ENCODE assay signal across 20 mouse cellular contexts in genomic region chr9:60926301-60926700, GRCm38 (mm10).
DNase-seq lines count a peak whose midpoint lies in the region; ATAC-seq and TF ChIP-seq lines count a peak whose summit lies in the region.
"Had no signal": no experiment of that assay in that cellular context is flagged by ENCODE, and none has a peak within 500 bp of the region (broad histone marks: within the 10 kb centered on the region; RNA-seq: fewer than 3 reads in every experiment).

No protein-coding gene starts in this region.

- H3K9me3 ChIP-seq in lung, embryonic 14.5 days (ENCODE audit: low read depth, low read length): no peaks in the 10 kb centered on the region
- no peaks in the 10 kb centered on the region for H3K9me3 ChIP-seq in lung, postnatal 0 days (ENCODE audit: low read length)
- H3K9me3 ChIP-seq in embryonic facial prominence, embryonic 10.5 days: no peaks in the 10 kb centered on the region
- no peaks in the 10 kb centered on the region for H3K9me3 ChIP-seq in limb, embryonic 11.5 days (ENCODE audit: control insufficient read depth, low read length)
- no peaks in the 10 kb centered on the region for H3K9me3 ChIP-seq in intestine, embryonic 16.5 days (ENCODE audit: control insufficient read depth, low read length)
- H3K9me3 ChIP-seq: forebrain, embryonic 12.5 days; hindbrain, embryonic 10.5 days; liver, embryonic 13.5 days had no signal

- H3K4me1 ChIP-seq in lung, embryonic 14.5 days (ENCODE audit: insufficient read depth): no peaks in the 10 kb centered on the region; the same call in 1 of the 2 replicates
- H3K4me1 ChIP-seq in lung, postnatal 0 days (ENCODE audit: insufficient read depth, low read depth, low read length): no peaks in the 10 kb centered on the region
- peaks cover 4% of the 10 kb centered on the region; the same call in 1 of the 2 replicates for H3K4me1 ChIP-seq in embryonic facial prominence, embryonic 10.5 days
- peaks cover 7% of the 10 kb centered on the region for H3K4me1 ChIP-seq in limb, embryonic 11.5 days (ENCODE audit: control insufficient read depth, insufficient read depth, low read length)
- H3K4me1 ChIP-seq in intestine, embryonic 16.5 days (ENCODE audit: control insufficient read depth, insufficient read depth, low read length): peaks cover 2% of the 10 kb centered on the region; the same call in 1 of the 2 replicates
- H3K4me1 ChIP-seq: hindbrain, embryonic 10.5 days; liver, embryonic 13.5 days had no signal

- peak overlapping the region; percentile 30; the same call in 1 of the 2 replicates for H3K27ac ChIP-seq in lung, embryonic 14.5 days (ENCODE audit: low read depth)
- H3K27ac ChIP-seq in lung, postnatal 0 days (ENCODE audit: low read length): no peak overlapping the region
- H3K27ac ChIP-seq in embryonic facial prominence, embryonic 10.5 days (replicated peaks): no peak overlapping the region
- H3K27ac ChIP-seq in limb, embryonic 11.5 days (replicated peaks; ENCODE audit: low read depth, low read length): peak overlapping the region; percentile 75; the same call in 1 of the 2 replicates
- no peak overlapping the region for H3K27ac ChIP-seq in intestine, embryonic 16.5 days (ENCODE audit: low read length)
- H3K27ac ChIP-seq: forebrain, embryonic 12.5 days; heart, adult 2 months; hindbrain, embryonic 10.5 days; liver, embryonic 13.5 days had no signal

- no peak overlapping the region for H3K9ac ChIP-seq in lung, embryonic 14.5 days
- H3K9ac ChIP-seq in lung, postnatal 0 days (replicated peaks; ENCODE audit: low read depth): no peak overlapping the region
- H3K9ac ChIP-seq in limb, embryonic 11.5 days (ENCODE audit: low read length): no peak overlapping the region
- no peak overlapping the region for H3K9ac ChIP-seq in intestine, embryonic 16.5 days (ENCODE audit: low read depth, low read length)
- H3K9ac ChIP-seq: forebrain, embryonic 12.5 days; liver, embryonic 13.5 days had no signal

- peak; percentile 52 for DNase-seq in lung, embryonic 14.5 days
- DNase-seq in lung, postnatal 0 days (ENCODE audit: low spot score): no peak
- peak; percentile 75 for DNase-seq in brain, embryonic 14.5 days (ENCODE audit: low read depth)
- peak; percentile 15 for DNase-seq in embryonic facial prominence, embryonic 10.5 days (ENCODE audit: low spot score)
- DNase-seq in limb, embryonic 11.5 days (ENCODE audit: low spot score): peak; percentile 63
- DNase-seq in kidney, postnatal 25 days: no peak
- DNase-seq: adrenal gland, adult 2 months; cerebellum, adult 9-11 months; gastrocnemius, postnatal 14 days; kidney, adult 2 months; kidney, postnatal 36 days; layer of hippocampus, adult 9-11 months; liver, embryonic 13.5 days; lung, postnatal 10 days; thymus, postnatal 4 days had no signal

- TF ChIP-seq EP300 in lung, postnatal 0 days (IDR thresholded peaks at IDR 0.05): no peak

- no peaks in the 10 kb centered on the region for H3K36me3 ChIP-seq in lung, embryonic 14.5 days (ENCODE audit: insufficient read depth)
- no peaks in the 10 kb centered on the region for H3K36me3 ChIP-seq in lung, postnatal 0 days (ENCODE audit: insufficient read depth, low read length)
- H3K36me3 ChIP-seq in embryonic facial prominence, embryonic 10.5 days (replicated peaks): no peaks in the 10 kb centered on the region
- H3K36me3 ChIP-seq in limb, embryonic 11.5 days (ENCODE audit: control insufficient read depth, insufficient read depth, low read length): no peaks in the 10 kb centered on the region
- no peaks in the 10 kb centered on the region for H3K36me3 ChIP-seq in intestine, embryonic 16.5 days (ENCODE audit: control insufficient read depth, insufficient read depth, low read length)
- H3K36me3 ChIP-seq: forebrain, embryonic 12.5 days; hindbrain, embryonic 10.5 days; liver, embryonic 13.5 days had no signal

- no peak for TF ChIP-seq CTCF in lung, embryonic 14.5 days (IDR thresholded peaks at IDR 0.05; ENCODE audit: low read depth)
- TF ChIP-seq CTCF in lung, postnatal 0 days (IDR thresholded peaks at IDR 0.05): no peak
- no peak for TF ChIP-seq CTCF in brain, embryonic 14.5 days (IDR thresholded peaks at IDR 0.05; ENCODE audit: borderline replicate concordance, extremely low read depth, insufficient read depth, insufficient read length)

- no peak for TF ChIP-seq POLR2A in brain, embryonic 14.5 days (IDR thresholded peaks at IDR 0.05; ENCODE audit: borderline replicate concordance, extremely low read depth, insufficient read depth, insufficient read length, poor library complexity, severe bottlenecking)

- no peak overlapping the region for H3K4me3 ChIP-seq in lung, embryonic 14.5 days (ENCODE audit: low read depth, low read length)
- no peak overlapping the region for H3K4me3 ChIP-seq in lung, postnatal 0 days (ENCODE audit: low read depth, low read length)
- no peak overlapping the region for H3K4me3 ChIP-seq in embryonic facial prominence, embryonic 10.5 days
- H3K4me3 ChIP-seq in limb, embryonic 11.5 days (ENCODE audit: low read depth, low read length): no peak overlapping the region
- H3K4me3 ChIP-seq in intestine, embryonic 16.5 days (ENCODE audit: low read length): no peak overlapping the region
- H3K4me3 ChIP-seq: forebrain, embryonic 12.5 days; heart, adult 2 months; hindbrain, embryonic 10.5 days; liver, embryonic 13.5 days had no signal

- 54% methylated on average over 9 of the region's 9 CpGs for WGBS in lung, embryonic 14.5 days
- WGBS in lung, postnatal 0 days: 72% methylated on average over 9 of the region's 9 CpGs
- WGBS in embryonic facial prominence, embryonic 10.5 days: 75% methylated on average over 9 of the region's 9 CpGs
- 24% methylated on average over 9 of the region's 9 CpGs for WGBS in limb, embryonic 11.5 days
- WGBS in intestine, embryonic 16.5 days: 65% methylated on average over 9 of the region's 9 CpGs

- no peak overlapping the region for H3K4me2 ChIP-seq in lung, embryonic 14.5 days
- H3K4me2 ChIP-seq in lung, postnatal 0 days (replicated peaks; ENCODE audit: low read depth, low read length): no peak overlapping the region
- no peak overlapping the region for H3K4me2 ChIP-seq in limb, embryonic 11.5 days (ENCODE audit: low read depth, severe bottlenecking)
- H3K4me2 ChIP-seq in intestine, embryonic 16.5 days (ENCODE audit: low read depth, low read length): no peak overlapping the region
- H3K4me2 ChIP-seq: forebrain, embryonic 12.5 days; liver, embryonic 13.5 days had no signal

- ATAC-seq in lung, embryonic 14.5 days (ENCODE audit: insufficient read depth): no peak
- no peak for ATAC-seq in lung, postnatal 0 days
- no peak for ATAC-seq in limb, embryonic 11.5 days (ENCODE audit: insufficient number of reproducible peaks, low FRiP score, low TSS enrichment, low read depth)
- ATAC-seq in activated CD4-positive, CD25-positive, alpha-beta regulatory T cell, adult 4 months: no peak
- ATAC-seq in intestine, embryonic 16.5 days: no peak

- H3K27me3 ChIP-seq in lung, embryonic 14.5 days (ENCODE audit: insufficient read depth, low read length): no peaks in the 10 kb centered on the region
- H3K27me3 ChIP-seq in lung, postnatal 0 days (replicated peaks; ENCODE audit: insufficient read depth, low read length): no peaks in the 10 kb centered on the region
- H3K27me3 ChIP-seq in embryonic facial prominence, embryonic 10.5 days (replicated peaks; ENCODE audit: low read depth, poor library complexity, severe bottlenecking): 0 out of 2 replicates have a peak, but pooled peaks cover 4% of the 10 kb centered on the region
- no peaks in the 10 kb centered on the region for H3K27me3 ChIP-seq in limb, embryonic 11.5 days (ENCODE audit: control insufficient read depth, insufficient read depth, low read length)
- no peaks in the 10 kb centered on the region for H3K27me3 ChIP-seq in intestine, embryonic 16.5 days (replicated peaks; ENCODE audit: control insufficient read depth, insufficient read depth, low read length)
- H3K27me3 ChIP-seq: liver, embryonic 13.5 days had no signal

Comparison
In these comparisons a context has a peak if more than half of its experiments do, and no peak if none do; other contexts are left out.
1. DNase-seq: peak in lung, embryonic 14.5 days (single experiment), brain, embryonic 14.5 days (single experiment), embryonic facial prominence, embryonic 10.5 days (single experiment) and limb, embryonic 11.5 days (single experiment); none in lung, postnatal 0 days (single experiment) and kidney, postnatal 25 days (0 of 2).
2. H3K27ac ChIP-seq: peak in lung, embryonic 14.5 days (single experiment) and limb, embryonic 11.5 days (single experiment); none in lung, postnatal 0 days (single experiment), embryonic facial prominence, embryonic 10.5 days (single experiment) and intestine, embryonic 16.5 days (single experiment).